Mouse (Mus musculus) heart, embryonic 13.5 days (tissue): Measurements from ENCODE around the gene Slc6a20a. TPM values are rescaled to one million over a fixed set of nuclear protein-coding genes. Genes with fewer than 3 reads are reported as not detected.

ENCODE experiments used
- ATAC-seq: fragments of 200-750 bp; cut with Nextera tagmentation; 2 replicates; pipeline ENCODE4 v1.8.0; 2017; ENCODE audit warnings: moderate TSS enrichment; ENCODE audit not compliant: insufficient number of reproducible peaks, low FRiP score, low TSS enrichment; ENCODE audit errors: extremely low read depth
- H3K27ac ChIP-seq: fragments of 300-500 bp; sonication (generic); replicated peaks from 2 replicates; pipeline ENCODE4 v1.5.1; 2015; ENCODE audit warnings: moderate library complexity, mild to moderate bottlenecking, inconsistent platforms
- H3K27me3 ChIP-seq: fragments of 300-500 bp; sonication (generic); replicated peaks from 2 replicates; pipeline ENCODE4 v1.6.1; 2015; ENCODE audit warnings: mild to moderate bottlenecking, inconsistent platforms
- H3K36me3 ChIP-seq: fragments of 300-500 bp; sonication (generic); 2 replicates; pipeline ENCODE4 v1.6.1; 2015; ENCODE audit warnings: mild to moderate bottlenecking, inconsistent platforms
- H3K4me1 ChIP-seq: fragments of 300-500 bp; sonication (generic); 2 replicates; pipeline ENCODE4 v1.6.1; 2015; ENCODE audit warnings: inconsistent platforms
- H3K4me2 ChIP-seq: fragments of 300-500 bp; sonication (generic); 2 replicates; pipeline ENCODE4 v1.6.1; 2015; ENCODE audit warnings: inconsistent platforms, mild to moderate bottlenecking, moderate library complexity
- H3K4me3 ChIP-seq: fragments of 300-500 bp; sonication (generic); 2 replicates; pipeline ENCODE4 v1.5.1; 2015; ENCODE audit warnings: moderate library complexity, mild to moderate bottlenecking, inconsistent platforms
- H3K9ac ChIP-seq: fragments of 300-500 bp; sonication (generic); 2 replicates; pipeline ENCODE4 v1.6.1; 2015; ENCODE audit warnings: inconsistent platforms, mild to moderate bottlenecking, moderate library complexity
- H3K9me3 ChIP-seq: fragments of 300-500 bp; sonication (generic); 2 replicates; pipeline ENCODE4 v1.6.1; 2016; ENCODE audit warnings: inconsistent platforms
- WGBS: fragments of 180-500 bp; shearing (Covaris S2); methylation state at CpG from one replicate; pipeline ENCODE4 v1.1.7; 2015; ENCODE audit warnings: mixed read lengths; 5-methylcytosine and 5-hydroxymethylcytosine counted together
- polyA plus RNA-seq: library from polyadenylated mRNA; unstranded; fragments of >200 nt; fragmentation: Nextera tagmentation; extraction: Ambion mirVana; gene quantifications from 2 replicates; pipeline ENCODE4 v1.2.1, GENCODE M21; 2015

Gene Slc6a20a
- 0.10 TPM in 1 of 2 replicates, not detected in the other for polyA plus RNA-seq

DNA sequence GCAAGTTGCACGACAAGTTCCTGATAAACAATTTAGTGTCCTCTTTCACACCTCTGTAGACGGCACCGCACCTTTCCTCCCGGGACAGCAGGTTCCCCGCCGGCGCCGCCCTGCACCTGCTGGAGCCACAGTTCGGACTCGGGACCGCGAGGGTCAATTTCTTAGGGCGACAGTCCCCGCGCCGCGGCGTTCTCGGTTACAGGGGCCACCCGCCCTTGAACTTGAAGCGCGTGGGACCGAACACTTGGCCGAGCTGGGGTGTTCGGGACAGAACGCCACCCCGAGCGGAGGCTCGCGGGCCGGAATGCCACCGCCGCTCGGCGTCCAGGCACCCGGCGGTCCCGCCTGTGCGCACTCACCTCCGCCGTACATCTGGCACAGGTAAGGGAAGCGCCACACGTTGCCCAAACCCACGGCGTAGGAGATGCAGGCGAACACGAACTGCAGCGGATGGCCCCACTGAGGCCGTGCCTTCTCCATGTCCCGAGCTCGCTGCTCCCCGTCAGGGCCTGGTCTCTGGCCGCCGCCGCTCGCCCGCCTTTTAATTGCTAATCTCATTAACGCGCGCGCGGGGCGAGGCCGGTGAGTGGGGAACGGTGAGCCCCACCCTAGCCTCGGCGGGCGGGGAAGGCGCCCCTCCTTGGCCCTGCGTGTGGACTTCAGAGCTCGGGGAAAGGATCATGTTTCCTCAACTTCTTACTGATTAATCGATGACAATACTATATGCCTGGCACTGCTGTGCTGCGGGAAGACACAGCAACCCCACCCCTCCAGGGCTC is at the start of gene Slc6a20a, which contains the start of gene Ccr9:
Gene Slc6a20a (minus strand): TSS at position 559 of the 779 bp plus-strand sequence.
Gene Ccr9 (plus strand): TSS at position 113 of the 779 bp plus-strand sequence.
- ATAC-seq: no peak
- Histone ChIP-seq H3K27ac (no peak within 1 kb of the TSS), H3K4me2 (peak within 1 kb of the TSS; percentile 79), H3K9ac (peak within 1 kb of the TSS; percentile 55), H3K36me3 (no peaks in the 10 kb centered on the region), H3K9me3 (no peaks in the 10 kb centered on the region), H3K4me3 (peak within 1 kb of the TSS; percentile 53), H3K27me3 (peaks cover 98% of the 10 kb centered on the region), H3K4me1 (peaks cover 8% of the 10 kb centered on the region)
- 1% methylated on average over 73 of the region's 73 CpGs for WGBS

GRCm38 (mm10) chr9:123722737-123723493 is 44.2 kb upstream of the Slc6a20a start:
- no peaks in the 10 kb centered on the region for H3K36me3 ChIP-seq
- no peak overlapping the region for H3K27ac ChIP-seq
- H3K9ac ChIP-seq: no peak overlapping the region
- H3K4me3 ChIP-seq: no peak overlapping the region
- no peaks in the 10 kb centered on the region for H3K4me1 ChIP-seq
- ATAC-seq: no peak
- 57% methylated on average over 2 of the region's 2 CpGs for WGBS
- no peak overlapping the region for H3K4me2 ChIP-seq
- H3K9me3 ChIP-seq: no peaks in the 10 kb centered on the region
- H3K27me3 ChIP-seq: peaks cover 19% of the 10 kb centered on the region

DNA sequence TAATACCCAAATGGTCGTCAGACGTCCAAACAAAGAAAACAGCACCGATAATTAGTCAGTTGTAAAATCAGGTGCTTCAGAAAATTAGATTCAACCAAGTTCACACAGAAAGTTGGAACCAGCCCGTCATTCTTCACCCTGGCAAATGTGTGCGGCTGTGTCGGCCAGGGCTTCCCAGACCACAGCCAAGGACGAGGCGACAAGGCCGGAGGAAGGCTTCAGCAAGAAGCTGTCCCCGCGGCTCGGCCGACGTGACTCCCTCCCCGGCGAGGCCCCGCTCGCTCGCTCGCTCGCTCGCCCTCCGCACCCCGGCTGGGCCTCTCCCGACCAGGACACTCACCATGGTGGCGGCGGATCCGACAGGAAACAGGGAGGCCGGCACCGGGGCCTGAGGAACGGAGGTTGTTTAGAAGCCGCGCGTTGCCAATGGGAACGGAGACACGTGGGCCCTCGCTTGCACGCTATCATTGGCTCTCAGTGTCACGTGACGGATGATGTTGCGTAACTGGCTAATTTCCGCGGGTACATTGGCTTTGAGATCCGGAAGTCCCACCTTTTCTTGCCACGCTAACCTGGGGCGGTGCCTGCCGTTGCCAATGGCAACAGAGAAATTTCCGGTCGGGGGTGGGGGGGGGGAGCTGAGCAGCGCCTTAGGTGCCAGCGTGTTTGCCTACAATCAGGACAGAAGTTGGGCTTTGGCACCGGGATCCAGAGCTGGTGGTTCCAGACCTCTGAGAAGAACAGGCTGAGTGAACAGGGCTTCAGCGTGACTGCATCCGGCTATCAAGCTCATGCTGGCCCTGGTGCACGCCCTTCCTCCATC is 38.7 kb upstream of the Slc6a20a start, which contains the start of gene Lztfl1:
Gene Lztfl1 (minus strand): TSS at position 512 of the 823 bp plus-strand sequence.
- Histone ChIP-seq H3K9me3 (no peaks in the 10 kb centered on the region), H3K4me1 (peaks cover 7% of the 10 kb centered on the region), H3K4me2 (peak within 1 kb of the TSS; percentile 82), H3K27ac (peak within 1 kb of the TSS; percentile 79), H3K36me3 (0 out of 2 replicates have a peak, but pooled peaks cover under 1% of the 10 kb centered on the region), H3K9ac (peak within 1 kb of the TSS; percentile 91), H3K27me3 (peaks cover 7% of the 10 kb centered on the region), H3K4me3 (peak within 1 kb of the TSS; percentile 92)
- under 1% methylated on average over 55 of the region's 55 CpGs for WGBS
- ATAC-seq: peak; percentile 99

GRCm38 (mm10) chr9:123716301-123716700 is 37.6 kb upstream of the Slc6a20a start:
- peak overlapping the region; percentile 91; the same call in 1 of the 2 replicates for H3K9ac ChIP-seq
- H3K4me1 ChIP-seq: peaks cover 7% of the 10 kb centered on the region
- peaks cover 9% of the 10 kb centered on the region for H3K36me3 ChIP-seq
- no peak for ATAC-seq
- peaks cover 4% of the 10 kb centered on the region for H3K27me3 ChIP-seq
- WGBS: 67% methylated on average over 3 of the region's 3 CpGs
- H3K4me3 ChIP-seq: peak overlapping the region; percentile 92
- H3K4me2 ChIP-seq: peak overlapping the region; percentile 75
- H3K9me3 ChIP-seq: no peaks in the 10 kb centered on the region
- H3K27ac ChIP-seq: no peak overlapping the region

DNA sequence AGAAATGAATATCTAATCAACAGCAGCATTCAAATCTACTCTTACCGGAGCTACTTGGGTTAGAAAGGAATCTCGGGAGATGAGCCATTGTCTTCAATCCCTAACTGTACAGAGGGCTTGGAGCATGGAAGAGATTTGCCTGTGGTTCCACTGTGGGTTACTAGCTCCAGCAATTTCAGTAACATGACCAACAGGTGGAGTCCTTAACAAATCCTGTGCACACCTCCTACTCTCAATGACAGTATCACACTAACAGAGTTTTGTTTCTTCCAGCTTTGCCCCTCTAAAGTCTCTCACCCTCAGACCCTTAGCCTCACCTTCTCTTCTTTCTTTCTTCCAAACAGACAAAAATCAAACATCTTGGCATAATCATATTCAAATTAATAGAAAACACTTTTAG is 34.4 kb upstream of the Slc6a20a start:
- H3K4me2 ChIP-seq: no peak overlapping the region
- no peak overlapping the region for H3K27ac ChIP-seq
- no peaks in the 10 kb centered on the region for H3K27me3 ChIP-seq
- H3K9me3 ChIP-seq: no peaks in the 10 kb centered on the region
- peaks cover 7% of the 10 kb centered on the region for H3K4me1 ChIP-seq
- ATAC-seq: no peak
- H3K4me3 ChIP-seq: no peak overlapping the region
- no peak overlapping the region for H3K9ac ChIP-seq
- WGBS: 76% methylated on average over 2 of the region's 2 CpGs
- peaks cover 36% of the 10 kb centered on the region for H3K36me3 ChIP-seq

DNA sequence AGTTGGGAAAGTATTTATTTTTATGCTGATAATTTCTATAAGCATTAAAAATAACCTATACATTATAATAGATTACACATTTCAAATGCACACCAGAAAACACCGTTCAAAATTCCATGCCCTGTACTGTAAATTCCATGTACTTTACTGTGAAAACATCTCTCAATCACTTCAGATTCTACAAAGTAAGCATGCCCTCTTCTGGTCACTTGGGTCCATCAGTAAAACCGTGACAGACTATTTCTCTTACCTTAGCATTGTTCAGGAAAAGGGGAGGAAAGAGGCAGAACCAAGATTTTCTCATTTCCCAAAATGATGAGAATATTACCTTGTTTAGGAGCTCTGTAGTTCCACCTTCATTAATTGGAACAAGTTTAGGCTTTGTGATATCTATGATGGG is 30.5 kb upstream of the Slc6a20a start:
- 42% methylated on average over 2 of the region's 2 CpGs for WGBS
- H3K36me3 ChIP-seq: peaks cover 57% of the 10 kb centered on the region
- no peak for ATAC-seq

GRCm38 (mm10) chr9:123701822-123702221 is 23.1 kb upstream of the Slc6a20a start:
- no peak for ATAC-seq
- H3K9me3 ChIP-seq: no peaks in the 10 kb centered on the region
- H3K4me3 ChIP-seq: no peak overlapping the region
- no peaks in the 10 kb centered on the region for H3K27me3 ChIP-seq
- H3K9ac ChIP-seq: no peak overlapping the region
- H3K4me1 ChIP-seq: no peaks in the 10 kb centered on the region
- 79% methylated on average over 5 of the region's 5 CpGs for WGBS
- H3K36me3 ChIP-seq: peaks cover 54% of the 10 kb centered on the region
- H3K27ac ChIP-seq: no peak overlapping the region
- H3K4me2 ChIP-seq: no peak overlapping the region

More for the DNA sequence above, 30.5 kb upstream of the Slc6a20a start:
- H3K4me3 ChIP-seq: no peak overlapping the region
- H3K27me3 ChIP-seq: no peaks in the 10 kb centered on the region
- no peak overlapping the region for H3K9ac ChIP-seq
- no peaks in the 10 kb centered on the region for H3K4me1 ChIP-seq
- H3K9me3 ChIP-seq: no peaks in the 10 kb centered on the region
- H3K27ac ChIP-seq: no peak overlapping the region
- H3K4me2 ChIP-seq: no peak overlapping the region

DNA sequence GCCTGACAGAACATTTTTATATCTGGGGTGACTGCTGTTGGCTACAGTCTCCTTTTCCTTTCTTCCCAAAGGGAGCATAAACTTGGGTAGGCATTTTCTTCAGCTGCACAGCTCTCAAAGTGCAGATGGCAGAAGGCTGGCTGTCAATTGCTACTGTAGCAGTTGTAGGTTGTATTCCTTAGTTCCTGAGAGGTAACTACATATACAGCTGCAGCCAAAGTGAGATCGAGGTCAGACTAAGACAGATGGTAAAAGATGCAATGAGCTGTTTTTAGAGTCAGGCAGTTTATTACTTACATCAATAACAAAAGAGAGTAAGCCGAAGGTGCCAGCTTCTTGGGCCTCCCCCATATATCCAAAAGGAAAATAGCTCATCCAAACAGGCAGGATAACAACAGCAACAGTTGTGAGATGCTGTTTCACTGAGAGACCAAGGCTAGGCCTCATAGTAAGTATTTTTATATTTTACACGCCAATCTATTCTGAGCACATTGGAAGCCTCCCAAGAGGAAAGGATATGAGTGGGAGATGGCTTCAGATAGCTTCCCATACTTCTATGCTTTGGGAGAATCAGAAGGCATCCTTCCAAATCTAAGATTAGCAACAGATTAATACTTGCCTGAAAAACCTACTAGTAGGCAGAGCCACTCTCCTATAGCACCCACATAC is 17.1 kb upstream of the Slc6a20a start:
- no peak for ATAC-seq
- Histone ChIP-seq H3K4me2 (no peak overlapping the region), H3K36me3 (peaks cover 49% of the 10 kb centered on the region), H3K27me3 (no peaks in the 10 kb centered on the region), H3K4me3 (no peak overlapping the region), H3K9ac (no peak overlapping the region), H3K27ac (no peak overlapping the region), H3K9me3 (no peaks in the 10 kb centered on the region), H3K4me1 (no peaks in the 10 kb centered on the region)
- WGBS: 72% methylated on average over 3 of the region's 3 CpGs

GRCm38 (mm10) chr9:123688227-123688626 is 9.5 kb upstream of the Slc6a20a start:
- peaks cover 12% of the 10 kb centered on the region for H3K36me3 ChIP-seq
- H3K27me3 ChIP-seq: peaks cover 7% of the 10 kb centered on the region
- H3K4me2 ChIP-seq: no peak overlapping the region
- no peak for ATAC-seq
- H3K9ac ChIP-seq: no peak overlapping the region
- H3K4me1 ChIP-seq: no peaks in the 10 kb centered on the region
- H3K9me3 ChIP-seq: 0 out of 2 replicates have a peak, but pooled peaks cover 5% of the 10 kb centered on the region
- H3K4me3 ChIP-seq: no peak overlapping the region
- WGBS: 52% methylated on average over 1 of the region's 1 CpGs
- H3K27ac ChIP-seq: no peak overlapping the region

DNA sequence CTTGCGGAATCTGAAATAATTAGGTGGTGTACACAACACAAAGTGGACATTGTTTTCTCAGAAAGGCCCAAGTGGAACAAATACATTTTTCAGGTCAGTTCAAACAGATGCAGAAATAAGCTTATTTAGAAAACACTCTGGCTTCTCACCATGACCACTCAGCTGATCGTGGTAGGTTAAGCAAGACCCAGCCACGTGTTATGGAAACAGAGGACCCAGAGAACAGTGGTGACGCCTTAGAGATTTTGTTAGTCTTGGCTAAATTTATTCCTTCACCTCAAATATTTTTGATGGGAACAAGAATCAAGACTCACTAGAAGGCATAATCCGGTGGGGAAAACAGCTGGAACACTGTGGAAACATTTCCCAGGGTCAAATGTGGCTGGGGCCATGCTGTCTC is 7.5 kb upstream of the Slc6a20a start:
- no peak for ATAC-seq
- H3K4me3 ChIP-seq: no peak overlapping the region
- no peak overlapping the region for H3K4me2 ChIP-seq
- 0 out of 2 replicates have a peak, but pooled peaks cover 5% of the 10 kb centered on the region for H3K9me3 ChIP-seq
- no peak overlapping the region for H3K9ac ChIP-seq
- 77% methylated on average over 5 of the region's 5 CpGs for WGBS
- H3K27me3 ChIP-seq: peaks cover 26% of the 10 kb centered on the region
- H3K4me1 ChIP-seq: no peaks in the 10 kb centered on the region
- no peaks in the 10 kb centered on the region for H3K36me3 ChIP-seq
- H3K27ac ChIP-seq: no peak overlapping the region
